Mouse (Mus musculus): ENCODE results near the gene Dab1. TPM values are rescaled to one million over a fixed set of nuclear protein-coding genes. Genes with fewer than 3 reads are reported as not detected.

Gene Dab1
- polyA plus RNA-seq, 1 experiment from 2014 or later, result 1.2 TPM

GRCm38 (mm10) chr4:104456173-104456873 is 837.2 kb downstream of the Dab1 start:
- Histone ChIP-seq H3K9me3 (replicated peaks) (no peaks in the 10 kb centered on the region), H3K36me3 (no peaks in the 10 kb centered on the region), H3K4me2 (no peak overlapping the region), H3K4me1 (replicated peaks) (0 out of 2 replicates have a peak, but pooled peaks cover 2% of the 10 kb centered on the region), H3K27ac (no peak overlapping the region), H3K9ac (no peak overlapping the region), H3K4me3 (no peak overlapping the region), H3K27me3 (no peaks in the 10 kb centered on the region)
- 73% methylated on average over 7 of the region's 7 CpGs for WGBS
- ATAC-seq (replicated peaks; ENCODE audit: insufficient number of reproducible peaks, insufficient read depth, low FRiP score, low read depth), result no peak

GRCm38 (mm10) chr4:104458726-104459125 is 839.6 kb downstream of the Dab1 start:
- no peaks in the 10 kb centered on the region for H3K36me3 ChIP-seq
- no peaks in the 10 kb centered on the region for H3K27me3 ChIP-seq
- no peak overlapping the region for H3K9ac ChIP-seq
- H3K4me1 ChIP-seq (replicated peaks), result no peaks in the 10 kb centered on the region
- WGBS, result 63% methylated on average over 5 of the region's 5 CpGs
- no peak overlapping the region for H3K27ac ChIP-seq
- H3K4me3 ChIP-seq, result no peak overlapping the region
- no peak for ATAC-seq (replicated peaks; ENCODE audit: insufficient number of reproducible peaks, insufficient read depth, low FRiP score, low read depth)
- H3K9me3 ChIP-seq (replicated peaks), result no peaks in the 10 kb centered on the region
- H3K4me2 ChIP-seq, result no peak overlapping the region

DNA sequence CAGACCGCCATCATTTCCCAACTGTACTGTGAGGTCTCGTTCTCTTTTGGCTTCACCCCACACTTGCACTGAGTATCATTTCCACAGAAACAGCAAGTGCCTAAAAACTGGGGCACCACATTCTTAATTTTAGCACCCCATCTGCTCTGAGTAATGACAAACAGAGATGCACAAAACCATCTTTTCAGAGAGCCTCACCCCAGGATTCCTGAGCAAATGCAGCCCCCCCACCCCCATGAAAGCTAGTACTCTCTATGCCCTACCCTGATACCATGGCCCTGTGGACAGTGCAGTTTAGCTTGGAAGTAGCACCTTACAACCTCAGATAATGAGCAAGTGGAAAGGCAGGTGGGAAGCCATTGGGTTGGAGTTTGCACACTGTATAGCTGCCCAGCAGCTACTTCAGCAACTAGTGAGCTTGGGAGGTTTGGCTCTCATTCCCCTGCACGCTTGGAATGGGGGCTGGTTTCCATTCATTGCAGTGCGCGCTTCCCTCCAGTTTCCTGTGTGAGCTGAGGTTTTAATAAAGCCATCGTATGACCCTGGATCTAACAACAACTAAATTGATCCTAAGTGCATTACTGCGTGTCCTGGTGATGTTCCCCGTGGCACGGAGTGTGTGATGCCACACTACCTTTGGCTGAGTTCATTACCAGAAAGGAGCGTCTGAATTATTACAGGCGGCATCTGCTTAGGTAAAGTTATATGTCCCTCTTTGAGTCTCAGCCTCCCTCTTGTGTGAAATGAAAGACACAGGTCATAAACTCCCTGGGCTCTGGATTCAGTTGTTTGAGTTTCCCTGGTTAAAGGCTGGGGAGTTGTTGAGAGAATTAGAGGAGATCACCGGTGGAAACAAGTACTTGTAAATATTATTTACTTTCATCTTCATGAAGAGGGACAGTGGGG is 842.2 kb downstream of the Dab1 start:
- Histone ChIP-seq H3K4me3 (no peak overlapping the region), H3K4me2 (no peak overlapping the region), H3K27ac (no peak overlapping the region), H3K9ac (no peak overlapping the region), H3K27me3 (no peaks in the 10 kb centered on the region), H3K9me3 (replicated peaks) (no peaks in the 10 kb centered on the region), H3K36me3 (no peaks in the 10 kb centered on the region), H3K4me1 (replicated peaks) (no peaks in the 10 kb centered on the region)
- 88% methylated on average over 12 of the region's 12 CpGs for WGBS
- ATAC-seq (replicated peaks; ENCODE audit: insufficient number of reproducible peaks, insufficient read depth, low FRiP score, low read depth), result no peak

DNA sequence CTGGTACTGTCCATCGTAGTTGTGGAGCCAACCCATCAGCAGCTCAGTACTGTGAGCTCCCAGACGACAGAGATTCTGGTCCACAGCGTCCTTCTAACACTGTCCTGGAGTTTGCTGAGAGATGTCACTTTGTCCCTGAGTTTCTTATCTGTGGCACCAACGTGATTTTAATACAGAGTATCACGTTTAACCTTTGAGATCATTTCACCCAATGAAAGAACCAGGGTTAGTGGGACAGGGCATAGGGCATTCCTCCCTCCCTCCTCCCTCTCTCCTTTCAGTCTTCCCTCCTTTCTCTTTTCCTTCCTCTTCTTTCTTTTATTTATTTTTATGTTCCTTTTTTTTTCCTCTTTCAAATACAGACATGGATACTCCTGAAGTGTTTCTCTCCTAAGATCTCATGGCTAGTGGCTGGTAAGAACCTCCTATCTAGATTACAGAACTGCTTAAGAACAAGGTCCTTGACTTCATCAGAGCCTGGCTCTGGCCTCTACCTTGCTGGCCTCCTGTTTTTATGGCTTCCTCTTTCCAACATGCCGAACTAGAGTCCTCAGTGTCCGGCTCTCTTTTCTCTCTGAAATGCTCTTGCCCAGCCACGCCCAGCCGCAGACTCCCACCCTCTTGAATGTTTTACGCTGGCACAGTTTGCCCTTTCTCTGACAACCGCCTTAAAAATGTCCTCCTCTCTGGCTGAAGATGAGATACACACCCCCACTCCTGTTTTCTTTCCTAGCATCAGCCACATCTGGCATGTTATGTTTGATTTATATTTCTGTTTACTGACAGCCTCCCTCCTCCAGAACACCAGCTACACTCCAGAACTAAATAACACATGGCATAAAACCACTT is 844.0 kb downstream of the Dab1 start:
- Histone ChIP-seq H3K9ac (no peak overlapping the region), H3K4me3 (no peak overlapping the region), H3K4me1 (replicated peaks) (no peaks in the 10 kb centered on the region), H3K27me3 (no peaks in the 10 kb centered on the region), H3K36me3 (no peaks in the 10 kb centered on the region), H3K27ac (no peak overlapping the region), H3K9me3 (replicated peaks) (no peaks in the 10 kb centered on the region), H3K4me2 (no peak overlapping the region)
- WGBS, result 62% methylated on average over 11 of the region's 11 CpGs
- no peak for ATAC-seq (replicated peaks; ENCODE audit: insufficient number of reproducible peaks, insufficient read depth, low FRiP score, low read depth)

DNA sequence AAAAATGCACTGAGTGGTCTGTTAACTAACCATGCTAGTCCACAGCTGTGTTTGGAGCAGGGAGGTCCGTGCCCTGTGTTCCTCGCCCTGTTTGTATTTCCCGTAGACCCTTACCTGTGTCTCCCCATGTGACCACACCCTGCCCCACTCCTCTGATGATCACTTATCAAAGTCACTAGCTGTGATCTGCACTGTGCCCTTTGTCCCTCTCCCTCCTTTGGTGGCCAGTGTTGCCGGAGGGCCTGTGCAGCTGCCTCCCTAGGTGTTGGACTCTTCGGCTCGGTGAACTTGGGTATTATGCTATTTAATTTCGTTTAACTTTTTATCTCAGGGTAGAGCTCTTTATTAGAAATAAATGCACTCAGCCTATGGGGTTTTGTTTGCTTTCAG is 844.6 kb downstream of the Dab1 start:
- no peaks in the 10 kb centered on the region for H3K4me1 ChIP-seq (replicated peaks)
- WGBS, result 76% methylated on average over 7 of the region's 7 CpGs
- H3K27ac ChIP-seq, result no peak overlapping the region
- no peaks in the 10 kb centered on the region for H3K27me3 ChIP-seq
- H3K9ac ChIP-seq, result no peak overlapping the region
- H3K4me3 ChIP-seq, result no peak overlapping the region
- no peak overlapping the region for H3K4me2 ChIP-seq
- H3K36me3 ChIP-seq, result no peaks in the 10 kb centered on the region
- ATAC-seq (replicated peaks; ENCODE audit: insufficient number of reproducible peaks, insufficient read depth, low FRiP score, low read depth), result no peak
- H3K9me3 ChIP-seq (replicated peaks), result no peaks in the 10 kb centered on the region

- H3K36me3 ChIP-seq, result no peaks in the 10 kb centered on the region
- H3K4me2 ChIP-seq, result no peak overlapping the region
- no peak overlapping the region for H3K9ac ChIP-seq
- no peak overlapping the region for H3K27ac ChIP-seq
- ATAC-seq (replicated peaks; ENCODE audit: insufficient number of reproducible peaks, insufficient read depth, low FRiP score, low read depth), result no peak
- H3K4me1 ChIP-seq (replicated peaks), result no peaks in the 10 kb centered on the region
- H3K4me3 ChIP-seq, result no peak overlapping the region
- H3K27me3 ChIP-seq, result no peaks in the 10 kb centered on the region
- WGBS, result 67% methylated on average over 1 of the region's 1 CpGs
- H3K9me3 ChIP-seq (replicated peaks), result no peaks in the 10 kb centered on the region
Measured at GRCm38 (mm10) chr4:104465594-104465993, 846.4 kb downstream of the Dab1 start.

GRCm38 (mm10) chr4:104468666-104469065 is 849.5 kb downstream of the Dab1 start:
- Histone ChIP-seq H3K9ac (no peak overlapping the region), H3K36me3 (no peaks in the 10 kb centered on the region), H3K4me2 (no peak overlapping the region), H3K27me3 (no peaks in the 10 kb centered on the region), H3K9me3 (replicated peaks) (no peaks in the 10 kb centered on the region), H3K4me3 (no peak overlapping the region), H3K27ac (no peak overlapping the region), H3K4me1 (replicated peaks) (no peaks in the 10 kb centered on the region)
- WGBS, result 61% methylated on average over 3 of the region's 3 CpGs
- no peak for ATAC-seq (replicated peaks; ENCODE audit: insufficient number of reproducible peaks, insufficient read depth, low FRiP score, low read depth)

GRCm38 (mm10) chr4:104472915-104473314 is 853.8 kb downstream of the Dab1 start:
- no peak overlapping the region for H3K4me3 ChIP-seq
- H3K9me3 ChIP-seq (replicated peaks), result no peaks in the 10 kb centered on the region
- H3K9ac ChIP-seq, result no peak overlapping the region
- no peak overlapping the region for H3K4me2 ChIP-seq
- ATAC-seq (replicated peaks; ENCODE audit: insufficient number of reproducible peaks, insufficient read depth, low FRiP score, low read depth), result no peak
- no peaks in the 10 kb centered on the region for H3K36me3 ChIP-seq
- H3K4me1 ChIP-seq (replicated peaks), result no peaks in the 10 kb centered on the region
- H3K27ac ChIP-seq, result no peak overlapping the region
- H3K27me3 ChIP-seq, result no peaks in the 10 kb centered on the region
- WGBS, result 71% methylated on average over 4 of the region's 4 CpGs

GRCm38 (mm10) chr4:104476841-104477240 is 857.7 kb downstream of the Dab1 start:
- no peaks in the 10 kb centered on the region for H3K27me3 ChIP-seq
- H3K4me1 ChIP-seq (replicated peaks), result no peaks in the 10 kb centered on the region
- H3K4me3 ChIP-seq, result no peak overlapping the region
- H3K9me3 ChIP-seq (replicated peaks), result no peaks in the 10 kb centered on the region
- H3K36me3 ChIP-seq, result no peaks in the 10 kb centered on the region
- H3K9ac ChIP-seq, result no peak overlapping the region
- ATAC-seq (replicated peaks; ENCODE audit: insufficient number of reproducible peaks, insufficient read depth, low FRiP score, low read depth), result no peak
- no peak overlapping the region for H3K4me2 ChIP-seq
- WGBS, result 83% methylated on average over 7 of the region's 7 CpGs
- H3K27ac ChIP-seq, result no peak overlapping the region

DNA sequence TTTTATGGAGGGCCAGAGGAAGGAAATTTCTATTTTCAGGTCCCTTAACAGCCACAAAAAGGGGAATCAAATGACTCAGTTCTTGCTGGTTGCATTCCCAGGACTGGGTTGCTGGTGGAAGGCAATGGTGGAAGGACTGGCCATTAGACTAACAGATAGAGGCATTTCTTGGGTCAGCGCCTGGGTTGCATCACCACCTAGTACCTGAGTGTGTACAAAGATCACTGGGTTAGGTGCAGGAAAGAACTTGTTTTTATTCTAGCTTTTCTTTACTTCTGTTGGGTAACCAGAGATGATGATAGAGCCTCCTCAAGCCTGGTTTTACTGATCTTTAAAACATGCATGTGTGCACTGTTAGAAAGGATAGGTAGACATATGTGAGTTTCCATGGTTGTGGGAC is 864.8 kb downstream of the Dab1 start:
- no peak for ATAC-seq (replicated peaks; ENCODE audit: insufficient number of reproducible peaks, insufficient read depth, low FRiP score, low read depth)
- no peaks in the 10 kb centered on the region for H3K27me3 ChIP-seq
- H3K4me1 ChIP-seq (replicated peaks), result no peaks in the 10 kb centered on the region
- H3K4me2 ChIP-seq, result no peak overlapping the region
- no peak overlapping the region for H3K9ac ChIP-seq
- 97% methylated on average over 1 of the region's 1 CpGs for WGBS
- H3K27ac ChIP-seq, result no peak overlapping the region
- H3K9me3 ChIP-seq (replicated peaks), result no peaks in the 10 kb centered on the region
- no peaks in the 10 kb centered on the region for H3K36me3 ChIP-seq
- H3K4me3 ChIP-seq, result no peak overlapping the region

DNA sequence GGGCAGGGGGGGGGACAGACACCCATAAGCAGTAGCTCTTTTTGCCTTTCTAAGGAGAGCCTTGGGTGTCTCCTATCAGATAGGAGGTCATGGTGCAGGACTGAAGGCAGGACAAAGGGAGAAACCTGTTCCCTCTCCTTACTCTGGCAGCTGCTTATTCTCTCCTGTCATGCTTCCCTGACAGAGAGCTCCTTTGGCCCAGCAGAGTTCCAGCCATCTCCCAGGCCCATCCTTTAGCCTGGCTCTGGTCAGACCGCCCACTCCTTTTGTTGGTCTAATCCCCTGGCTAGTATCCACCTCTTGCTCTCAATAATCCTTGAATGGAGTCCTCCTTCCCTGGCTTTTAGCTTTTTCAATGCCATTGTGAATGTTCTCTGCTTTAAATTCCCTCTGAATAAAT is 878.1 kb downstream of the Dab1 start:
- ATAC-seq (replicated peaks; ENCODE audit: insufficient number of reproducible peaks, insufficient read depth, low FRiP score, low read depth), result no peak
- no peaks in the 10 kb centered on the region for H3K36me3 ChIP-seq
- WGBS, result 65% methylated on average over 1 of the region's 1 CpGs
- H3K9ac ChIP-seq, result no peak overlapping the region
- no peaks in the 10 kb centered on the region for H3K27me3 ChIP-seq
- no peak overlapping the region for H3K4me2 ChIP-seq
- H3K4me1 ChIP-seq (replicated peaks), result no peaks in the 10 kb centered on the region
- no peak overlapping the region for H3K27ac ChIP-seq
- no peaks in the 10 kb centered on the region for H3K9me3 ChIP-seq (replicated peaks)
- H3K4me3 ChIP-seq, result no peak overlapping the region

Measured in heart, embryonic 15.5 days (tissue).